Mouse (Mus musculus) 3134 (cell line): ENCODE measurements around the gene Foxred2.

Experiments
- DNase-seq: peaks from one replicate; pipeline ENCODE4 v3.0.0-alpha.2; 2011; ENCODE audit warnings: low spot score; ENCODE audit not compliant: insufficient read length; ENCODE audit errors: extremely low read depth

The Foxred2 gene

DNA sequence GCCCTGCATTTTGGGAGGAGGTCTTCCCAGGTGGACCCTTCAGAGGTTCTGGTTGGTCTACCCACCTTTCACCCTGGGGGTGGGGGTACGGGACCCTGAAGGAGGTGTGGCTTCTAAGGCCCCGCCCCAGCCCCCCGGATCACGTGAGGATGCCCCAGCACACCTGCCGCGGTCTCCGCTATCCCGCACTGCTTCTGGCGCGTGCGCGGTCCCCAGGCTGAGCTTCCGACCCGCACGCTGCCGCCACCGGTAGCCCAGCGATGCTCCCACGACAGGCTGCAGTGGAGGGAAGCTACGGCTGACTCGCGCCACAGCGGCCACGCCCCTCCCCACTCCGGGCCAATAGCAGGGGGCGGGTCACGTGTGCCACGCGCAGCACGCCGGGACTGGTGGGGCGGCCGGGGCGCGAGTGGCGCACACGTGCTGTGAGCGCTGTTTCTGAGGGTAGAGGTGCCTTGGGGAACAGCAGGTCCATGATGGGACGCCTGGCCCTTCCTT lies at the start of gene Foxred2:
Gene Foxred2, minus strand, starts transcription at position 319 of the 498 bp plus-strand sequence.
- DNase-seq: peak; percentile 82

DNA sequence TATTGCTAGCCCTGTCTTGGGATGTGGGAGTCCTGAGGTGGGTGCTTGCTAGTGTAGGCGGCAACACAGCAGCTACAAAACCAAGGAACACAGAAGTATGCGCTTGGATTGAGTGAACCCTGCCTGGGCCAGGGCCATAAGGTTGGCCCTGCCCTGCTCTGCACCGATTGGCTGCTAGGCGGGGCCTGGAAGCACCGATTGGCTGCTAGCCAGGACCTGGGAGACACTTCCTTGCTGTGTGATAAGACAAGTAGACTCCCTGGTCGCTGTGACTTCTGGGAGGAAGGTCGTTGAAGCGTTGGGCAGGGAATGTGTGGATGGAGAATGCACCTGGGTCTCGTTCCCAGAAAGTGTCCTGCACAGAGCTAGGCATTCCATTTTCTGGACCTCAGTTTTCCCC lies 47.4 kb upstream of the Foxred2 start:
- DNase-seq: no peak

DNA sequence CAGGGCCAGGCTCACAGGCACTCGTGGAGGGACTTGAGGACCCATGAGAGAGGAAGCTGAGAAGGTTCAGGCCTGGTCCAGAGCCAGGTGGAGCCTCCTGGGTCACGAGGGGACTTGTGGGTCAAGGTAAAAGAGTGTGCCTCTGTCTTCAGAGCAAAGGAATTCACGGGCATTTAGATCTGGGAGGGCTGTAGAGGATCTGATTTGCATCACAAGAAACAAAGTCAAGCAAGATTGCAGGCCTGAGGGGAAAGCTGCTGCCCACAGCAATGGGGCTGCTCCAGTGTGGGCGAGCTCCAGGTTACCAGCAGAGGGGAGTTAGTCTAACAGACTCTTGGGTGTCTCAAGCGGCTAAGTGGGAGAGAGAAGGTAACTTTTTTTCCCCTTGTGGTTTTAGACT lies 44.9 kb upstream of the Foxred2 start:
- no peak for DNase-seq

DNA sequence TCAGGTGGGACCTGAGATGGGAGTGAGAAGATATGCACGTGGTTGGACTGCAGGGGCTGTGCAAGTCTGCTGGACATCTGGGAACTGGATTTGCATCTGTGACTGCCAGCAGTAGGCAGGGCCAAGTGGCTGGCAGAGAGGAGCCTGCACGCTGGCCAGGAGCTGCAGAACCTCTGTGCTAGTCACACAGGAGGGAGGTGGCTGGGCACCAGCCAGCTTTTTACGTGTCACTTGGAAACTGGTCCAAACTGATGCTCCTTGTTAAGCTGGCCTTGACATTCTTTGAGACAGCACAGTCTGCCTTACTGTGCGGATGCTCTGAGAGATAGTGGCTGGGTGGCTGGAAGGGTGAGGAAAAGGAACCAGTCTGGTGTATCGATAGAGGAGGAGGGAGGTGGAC lies 32.0 kb upstream of the Foxred2 start:
- peak; percentile 69 for DNase-seq

DNA sequence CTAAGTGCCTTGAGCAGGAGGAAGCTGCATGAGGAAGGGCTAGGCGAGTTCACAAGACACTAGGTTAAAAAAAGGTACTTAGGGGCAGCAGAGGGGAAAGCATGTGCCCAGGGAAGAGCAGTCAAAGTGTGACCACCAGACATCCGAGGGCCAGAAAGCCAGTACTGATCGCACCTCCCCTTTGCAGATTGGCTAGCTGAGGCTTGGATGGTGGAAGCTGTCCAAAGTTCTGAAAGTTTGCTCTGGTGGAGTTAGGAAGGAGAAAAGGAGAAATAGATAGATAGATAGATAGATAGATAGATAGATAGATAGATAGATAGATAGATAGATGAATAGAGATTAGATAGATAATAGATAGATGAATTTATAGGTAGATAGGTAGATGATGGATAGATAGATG lies 26.9 kb upstream of the Foxred2 start:
- no peak for DNase-seq

DNA sequence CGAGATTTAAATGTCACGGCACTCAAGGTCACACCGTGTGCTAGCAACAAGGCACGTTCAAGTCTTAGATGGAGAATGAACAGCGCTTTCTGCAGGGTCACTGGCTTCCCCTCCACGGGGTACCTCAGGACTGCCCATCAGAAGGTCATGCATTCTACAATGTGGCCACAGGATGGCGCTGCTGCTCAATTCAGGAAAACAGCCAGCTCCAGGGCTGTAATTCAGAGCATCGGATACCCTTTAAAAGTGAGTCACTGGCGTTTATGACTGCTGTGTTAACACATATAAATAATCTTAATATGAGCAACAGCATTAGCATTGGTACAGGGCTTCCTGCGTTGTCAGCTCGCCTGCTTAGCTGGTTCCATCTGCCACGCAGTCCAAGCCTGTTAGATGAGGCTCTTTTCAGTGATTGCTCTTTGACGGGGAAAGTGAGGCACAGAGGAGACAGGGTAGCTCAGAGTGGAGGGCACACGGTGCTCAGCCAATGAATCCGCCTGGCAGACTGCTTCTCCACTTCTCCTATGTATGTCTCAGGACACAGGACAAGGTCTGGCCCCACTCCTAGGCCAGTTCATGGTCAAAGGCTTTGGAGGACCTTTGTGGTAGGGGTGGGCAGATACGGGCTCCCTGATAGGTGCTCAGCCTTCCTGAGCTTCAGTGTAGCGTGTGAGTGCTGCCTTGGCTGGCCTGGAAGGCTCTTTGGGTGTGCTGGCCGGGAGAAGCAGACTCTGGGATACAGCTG lies 25.8 kb upstream of the Foxred2 start:
- peak; percentile 53 for DNase-seq

DNA sequence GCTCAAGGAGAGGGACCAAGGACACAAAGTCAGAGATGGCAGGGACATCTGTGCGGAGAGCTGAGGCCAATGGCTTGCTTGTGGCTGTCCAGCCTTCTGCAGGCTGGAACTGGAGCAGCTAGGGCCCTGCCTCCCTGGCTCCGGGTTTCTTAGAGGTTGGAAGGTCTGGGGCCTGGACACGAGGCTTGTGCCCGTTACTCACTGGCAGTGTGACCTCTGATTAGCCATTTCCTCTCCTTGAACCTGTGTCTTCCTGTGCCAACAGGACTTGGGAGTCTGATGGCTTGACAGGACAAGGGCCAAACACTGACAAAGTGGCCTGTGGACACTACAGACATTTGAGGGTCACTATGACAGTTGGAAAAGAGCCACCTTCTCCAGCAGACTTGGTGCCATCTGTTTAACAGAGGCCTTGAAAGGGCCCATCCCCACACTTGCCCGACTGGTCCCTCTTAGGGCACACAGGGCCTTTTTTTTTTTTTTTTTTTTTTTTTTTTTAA lies 24.7 kb upstream of the Foxred2 start:
- no peak for DNase-seq

DNA sequence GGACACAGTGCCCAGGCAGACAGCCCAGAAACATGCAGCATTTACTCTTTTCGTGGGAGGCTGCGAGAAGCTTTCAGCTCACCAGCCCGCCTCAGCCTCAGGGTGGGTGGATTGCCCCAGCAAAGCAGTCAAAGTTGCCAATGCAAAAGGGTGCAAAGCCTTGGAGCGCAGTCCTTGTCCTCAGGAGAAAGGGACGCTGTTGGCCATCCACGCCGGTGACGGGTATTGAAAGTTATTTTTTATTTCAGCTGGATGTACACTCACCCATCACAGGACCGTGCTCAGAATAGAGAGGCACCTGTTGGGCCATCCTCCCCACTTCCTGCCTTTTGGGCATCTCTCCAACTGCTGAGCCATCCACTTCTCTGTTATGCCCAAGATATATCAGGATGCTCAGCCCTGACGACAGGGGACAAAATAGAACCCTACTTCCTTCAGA lies 22.9 kb upstream of the Foxred2 start:
- no peak for DNase-seq

DNA sequence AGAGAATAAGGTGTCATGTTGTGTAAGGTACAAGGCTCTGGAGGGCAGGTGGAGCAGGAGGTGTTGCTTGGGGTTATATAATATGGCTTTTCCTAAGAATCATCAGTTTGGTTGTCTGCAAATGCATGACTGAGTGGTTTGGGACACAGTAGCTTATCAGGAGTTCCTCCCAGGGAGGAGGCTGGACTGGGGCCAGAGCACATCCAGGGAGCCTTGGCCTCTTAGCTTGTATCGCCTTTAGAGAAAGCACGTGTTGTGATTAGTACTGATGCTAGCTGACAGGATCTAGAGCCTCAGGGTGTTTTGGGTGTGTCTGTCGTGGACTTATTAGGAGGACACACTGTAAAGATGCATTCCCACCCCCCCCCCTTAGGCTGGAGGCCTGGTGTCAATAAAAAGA lies 21.1 kb upstream of the Foxred2 start:
- no peak for DNase-seq

DNA sequence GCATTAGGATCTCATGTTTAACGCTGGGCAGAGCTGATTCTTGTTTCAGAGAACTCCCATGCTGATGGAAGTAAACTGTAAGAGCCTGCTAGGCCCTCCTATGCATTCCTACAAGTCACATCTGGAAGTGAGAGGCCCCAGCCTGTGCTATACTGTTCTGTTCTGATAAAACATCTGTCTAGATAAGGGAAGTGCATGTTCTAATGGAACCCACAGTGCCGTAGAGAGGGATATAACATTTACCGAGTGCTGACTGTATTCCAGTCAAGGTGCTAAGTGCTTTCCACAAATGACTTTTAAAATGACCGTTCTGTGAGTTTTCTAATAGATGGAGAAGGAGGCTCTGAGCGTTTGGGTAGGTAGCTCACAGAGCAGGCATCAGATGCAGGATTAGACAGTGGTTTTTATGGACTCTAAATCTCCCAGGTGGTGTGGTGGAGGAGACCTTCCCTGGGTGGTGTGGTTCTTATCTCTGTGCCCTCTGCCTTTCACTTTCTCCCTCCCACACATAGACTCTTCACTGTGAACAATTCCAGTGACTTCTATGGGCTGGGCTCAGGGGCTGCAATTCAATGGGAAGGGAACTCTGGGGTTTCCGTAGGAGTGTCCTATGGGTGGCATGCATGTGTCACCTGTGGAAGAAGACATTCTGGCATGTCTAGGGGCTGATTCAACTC lies 17.8 kb upstream of the Foxred2 start:
- DNase-seq: no peak

DNA sequence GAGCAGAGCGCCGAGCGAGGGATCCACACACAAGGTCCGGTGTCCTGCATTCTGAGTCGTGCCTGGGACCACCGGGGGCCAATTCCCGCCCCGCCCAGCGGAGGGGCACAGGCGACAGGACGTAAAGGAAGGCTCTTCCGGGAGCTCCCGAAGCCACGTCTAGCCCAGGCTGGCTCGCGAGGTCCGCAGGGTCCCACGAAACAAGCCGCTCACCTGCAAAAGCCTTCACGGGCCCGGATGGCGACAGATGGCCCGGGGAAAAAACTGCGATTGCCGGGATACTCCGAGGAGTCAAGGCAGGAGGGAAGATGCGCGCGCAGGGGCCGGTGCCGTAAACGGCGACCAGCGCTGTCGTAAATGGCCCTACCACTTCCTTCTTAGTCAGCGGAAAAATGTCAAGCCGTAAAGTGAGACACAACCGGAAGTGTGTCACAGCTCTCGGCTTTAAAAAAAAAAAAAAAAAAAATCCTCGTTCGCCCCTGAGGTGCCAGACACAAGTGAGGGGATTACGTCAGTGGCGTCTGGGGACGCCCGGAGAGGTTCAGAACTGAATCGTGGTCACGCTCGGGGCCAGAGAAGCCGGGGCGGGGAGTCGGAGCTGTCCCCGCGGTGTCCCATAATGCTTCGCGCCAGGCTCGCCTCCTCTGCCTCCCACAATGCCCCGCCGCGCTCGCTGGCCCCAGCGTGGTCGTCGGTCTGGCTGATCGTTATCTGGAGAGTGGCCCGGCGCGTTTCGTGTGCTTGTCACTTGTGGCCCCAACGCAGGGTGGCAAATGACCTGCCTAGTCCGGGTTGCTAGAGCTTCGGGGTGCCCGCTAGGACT lies 14.2 kb upstream of the Foxred2 start, which contains the start of gene Eif3d:
Gene Eif3d, minus strand, starts transcription at position 344 of the 823 bp plus-strand sequence.
- DNase-seq: peak; percentile 96

DNA sequence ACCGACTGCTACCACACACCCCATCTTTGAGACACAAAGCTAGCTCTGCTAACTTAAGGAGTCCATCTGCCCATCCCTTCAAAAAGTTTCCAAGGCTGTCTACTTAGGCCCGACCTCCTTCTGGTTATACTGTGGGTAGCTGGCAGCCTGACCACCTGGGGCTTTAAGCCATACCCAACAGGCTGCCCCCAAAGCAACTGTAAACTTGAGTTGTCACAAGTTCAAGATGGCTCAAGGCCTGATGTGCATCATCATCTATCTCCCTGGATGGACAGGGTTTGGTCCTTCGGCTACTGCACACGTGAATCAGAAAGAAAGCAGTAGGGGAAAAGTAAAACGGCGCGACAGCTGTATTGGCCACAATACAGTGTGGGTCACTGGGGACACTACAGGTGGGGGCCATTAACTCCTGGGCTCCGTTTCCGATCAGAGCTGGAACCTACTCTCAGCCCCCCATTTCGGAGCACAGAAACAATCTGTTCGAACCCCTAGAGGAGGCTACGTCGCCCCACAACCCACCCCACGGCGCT lies 13.5 kb upstream of the Foxred2 start:
- no peak for DNase-seq

DNA sequence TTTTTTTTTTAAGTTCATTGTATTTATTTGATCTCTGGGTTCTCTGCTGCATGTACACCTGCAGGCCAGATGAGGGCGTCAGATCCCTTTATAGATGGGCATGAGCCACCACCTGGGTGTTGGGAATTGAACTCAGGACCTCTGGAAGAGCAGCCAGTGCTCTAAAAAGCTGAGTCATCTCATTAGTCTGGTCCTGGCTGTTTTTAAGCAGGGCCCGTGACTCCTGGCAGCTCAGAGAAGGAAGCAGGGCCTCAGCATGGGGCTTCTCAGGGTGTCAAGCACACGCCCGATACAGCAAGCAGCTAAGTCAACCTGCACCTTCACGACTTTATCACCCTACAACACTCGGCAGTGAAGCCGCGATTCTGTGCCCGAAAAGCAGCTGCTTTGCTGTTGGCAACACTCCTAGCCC lies 8.6 kb upstream of the Foxred2 start:
- no peak for DNase-seq

DNA sequence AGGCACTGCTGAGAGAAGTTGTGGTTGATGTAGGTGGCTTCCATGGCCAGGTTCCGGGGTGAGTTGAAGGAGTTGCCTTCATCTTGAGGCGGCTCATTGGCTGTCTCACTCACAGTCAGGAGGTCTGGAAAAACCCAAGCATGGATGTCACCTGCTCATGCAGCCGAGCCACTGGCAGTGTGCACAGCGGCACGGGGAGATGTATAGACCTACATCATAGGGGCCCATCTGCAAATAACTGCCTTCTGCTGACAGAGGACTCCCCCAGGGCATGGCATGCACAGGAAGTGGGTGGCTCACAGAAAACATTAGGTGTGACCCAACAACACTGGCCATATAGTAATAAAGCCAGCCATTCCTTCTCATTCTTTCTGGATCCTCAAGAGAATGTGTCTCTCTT lies 5.9 kb upstream of the Foxred2 start:
- no peak for DNase-seq

DNA sequence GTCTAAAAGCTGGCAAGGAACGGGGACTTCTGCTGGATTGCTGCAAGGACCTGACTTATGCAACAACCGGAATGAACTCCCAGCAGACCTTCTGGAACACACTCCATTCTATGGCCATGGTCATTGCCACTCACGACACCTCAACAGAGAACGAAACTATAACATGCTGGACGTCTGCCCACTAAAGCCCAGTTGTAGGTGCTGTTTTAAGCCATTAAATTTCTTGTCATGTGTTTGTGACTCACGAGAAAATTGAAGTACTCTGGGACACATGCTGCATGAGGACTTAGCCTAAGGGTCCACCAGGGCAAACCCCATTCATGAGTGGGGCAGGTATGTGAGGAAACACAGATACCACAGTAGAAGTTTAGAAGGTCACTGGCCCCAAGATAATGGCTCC lies 4.2 kb upstream of the Foxred2 start:
- DNase-seq: no peak

DNA sequence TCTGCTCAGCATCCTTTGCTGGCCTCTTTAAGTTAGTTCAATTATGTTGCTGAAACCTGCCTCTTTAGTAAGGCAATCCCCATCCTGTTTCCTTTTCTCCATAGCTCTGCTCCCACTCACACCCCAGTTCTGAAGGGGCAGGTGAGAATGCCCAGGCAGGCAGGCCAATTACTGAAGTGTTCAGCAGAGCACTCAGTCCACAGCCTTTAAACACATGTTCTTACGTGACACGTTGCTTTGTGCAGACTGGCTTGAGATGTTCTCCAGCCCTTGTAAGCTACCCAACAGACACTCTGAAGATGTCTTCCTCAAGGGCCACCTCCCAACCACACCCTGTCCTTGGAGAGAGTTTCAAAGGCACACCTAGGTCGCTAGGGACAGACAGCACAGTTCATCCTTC lies 1.5 kb upstream of the Foxred2 start:
- no peak for DNase-seq

DNA sequence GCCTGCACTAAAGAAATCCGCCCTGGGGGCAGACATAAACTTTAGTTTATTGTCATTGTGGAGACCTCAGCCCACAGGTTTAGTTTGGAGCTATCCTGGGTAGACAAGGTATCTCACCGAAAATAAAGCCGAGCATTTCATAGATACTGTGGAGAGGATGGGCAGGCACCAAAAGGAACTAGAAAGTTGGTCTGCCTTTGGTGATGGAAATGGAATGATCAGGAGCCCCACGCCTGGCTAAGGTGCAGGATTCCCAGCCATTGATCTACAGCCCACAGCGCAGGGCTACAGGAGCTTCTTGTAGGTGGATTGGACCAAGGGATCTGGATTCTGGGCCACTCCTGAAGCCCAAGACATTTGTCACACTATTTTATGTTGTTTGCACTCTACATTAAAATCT lies 1.1 kb upstream of the Foxred2 start:
- no peak for DNase-seq

DNA sequence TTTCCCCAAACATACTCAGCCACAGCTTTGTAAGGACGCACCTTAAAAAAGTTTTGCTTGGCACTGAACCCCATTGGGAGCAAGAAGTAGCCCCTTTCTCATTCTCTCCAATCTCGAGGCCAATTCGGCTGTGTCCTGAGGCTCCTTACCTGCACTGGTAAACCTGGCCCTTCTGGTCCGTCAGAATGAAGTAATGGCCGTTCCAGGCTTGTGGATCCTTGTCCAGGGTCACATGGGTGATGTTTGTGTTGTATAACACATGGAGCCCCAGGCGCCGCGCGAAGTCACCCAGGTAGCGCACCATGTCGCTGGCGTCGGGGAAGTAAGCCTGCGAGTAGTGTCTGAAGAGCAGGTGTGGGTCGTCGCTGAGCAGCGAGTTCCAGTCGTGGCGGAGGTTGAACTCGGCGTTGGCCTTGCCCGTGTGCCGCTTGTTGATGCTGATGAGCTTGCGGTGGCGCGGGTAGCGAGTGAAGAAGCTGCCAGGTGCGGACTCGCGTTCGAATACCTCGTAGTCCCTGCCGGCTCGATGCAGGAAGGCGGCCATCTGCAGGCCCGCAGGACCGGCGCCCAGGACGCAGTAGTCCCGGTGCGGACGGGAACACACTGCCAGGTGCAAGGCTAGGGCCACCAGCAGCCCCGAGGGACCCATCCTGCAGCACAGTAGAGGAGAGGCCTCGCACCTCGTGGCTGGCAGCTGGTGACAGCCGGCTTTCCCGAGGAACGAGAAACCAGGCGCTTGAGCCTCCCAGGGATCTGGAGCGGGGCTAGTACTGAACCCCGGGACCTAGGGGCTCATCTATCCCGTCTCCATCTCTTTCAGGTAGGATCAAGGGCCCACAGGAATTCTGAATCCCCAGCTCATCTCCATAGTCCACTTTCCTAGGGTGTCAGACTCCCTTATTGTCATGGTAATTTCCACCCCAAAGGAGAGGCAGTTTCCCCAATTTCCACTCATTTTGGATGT lies 800 bp downstream of the Foxred2 start:
- DNase-seq: no peak

DNA sequence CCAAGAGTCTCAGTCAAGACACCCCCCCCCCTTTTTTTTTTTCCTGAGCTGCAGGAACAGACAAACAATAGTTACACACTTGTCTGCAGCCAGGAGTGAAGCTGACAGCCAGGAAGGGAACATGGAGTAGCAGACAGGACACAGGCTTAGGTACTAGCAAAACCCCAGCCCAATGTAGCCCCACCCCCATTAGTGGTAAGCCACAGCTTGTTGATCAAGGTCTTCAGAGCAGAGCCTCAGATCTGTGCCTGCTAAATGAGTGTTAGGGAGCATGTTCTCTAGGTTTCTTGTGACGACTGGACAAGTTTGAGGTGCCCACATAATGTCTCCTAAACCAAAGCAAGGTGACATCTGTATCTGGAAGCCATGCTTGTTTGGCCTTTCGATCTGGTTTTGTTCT lies 2.2 kb downstream of the Foxred2 start:
- DNase-seq: no peak

DNA sequence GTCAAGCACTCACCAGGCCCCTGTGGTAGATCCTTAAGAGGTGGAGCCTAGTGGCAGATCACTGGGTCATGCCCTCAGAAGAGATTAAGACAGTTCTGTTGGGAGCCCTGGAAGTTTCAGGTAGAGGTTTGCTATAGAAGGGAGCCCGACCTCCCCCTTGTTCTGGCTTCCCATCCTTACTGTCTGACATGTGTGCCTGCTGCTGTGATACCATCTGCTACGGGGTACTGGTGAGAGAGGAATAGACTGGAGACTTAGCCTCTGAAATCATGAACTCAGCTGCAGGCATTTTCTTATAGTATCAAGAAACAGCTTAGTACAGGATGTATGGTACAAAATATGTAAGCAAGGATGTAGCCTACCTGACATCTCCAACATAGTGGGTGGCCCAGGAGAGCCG lies 3.6 kb downstream of the Foxred2 start:
- DNase-seq: no peak
